Mouse (Mus musculus) frontal cortex, postnatal 10 days (tissue): Measurements from ENCODE around the gene Med13l.

ENCODE experiments used
- DNase-seq, 2 experiments: peaks; one replicate each; pipeline ENCODE4 v3.0.0; 2022; ENCODE audit warnings: low spot score in 2 of 2, mixed read lengths in 1 of 2

Gene Med13l

GRCm38 (mm10) chr5:118655966-118656365, 95.5 kb downstream of the Med13l start:
- no peak for DNase-seq

GRCm38 (mm10) chr5:118658256-118658837, 97.9 kb downstream of the Med13l start:
- no peak for DNase-seq

GRCm38 (mm10) chr5:118659713-118660112, 99.2 kb downstream of the Med13l start:
- DNase-seq, result no peak

- no peak for DNase-seq
Observed at GRCm38 (mm10) chr5:118661751-118662150, 101.3 kb downstream of the Med13l start.

- DNase-seq, result no peak
Observed at GRCm38 (mm10) chr5:118663999-118664398, 103.5 kb downstream of the Med13l start.

- DNase-seq, result no peak
Observed at GRCm38 (mm10) chr5:118665023-118665422, 104.5 kb downstream of the Med13l start.

- no peak for DNase-seq
Observed at GRCm38 (mm10) chr5:118666437-118667207, 106.1 kb downstream of the Med13l start.

GRCm38 (mm10) chr5:118667863-118668262, 107.4 kb downstream of the Med13l start:
- DNase-seq, result no peak

GRCm38 (mm10) chr5:118668931-118669330, 108.5 kb downstream of the Med13l start:
- no peak for DNase-seq

GRCm38 (mm10) chr5:118672111-118672510, 111.6 kb downstream of the Med13l start:
- no peak for DNase-seq

- DNase-seq, result no peak
Observed at GRCm38 (mm10) chr5:118673859-118674258, 113.4 kb downstream of the Med13l start.

- no peak for DNase-seq
Observed at GRCm38 (mm10) chr5:118674321-118674720, 113.8 kb downstream of the Med13l start.

GRCm38 (mm10) chr5:118675697-118676096, 115.2 kb downstream of the Med13l start:
- DNase-seq, result no peak

GRCm38 (mm10) chr5:118676151-118676918, 115.9 kb downstream of the Med13l start:
- no peak for DNase-seq

- no peak for DNase-seq
Observed at GRCm38 (mm10) chr5:118679283-118679835, 118.9 kb downstream of the Med13l start.

- no peak for DNase-seq
Observed at GRCm38 (mm10) chr5:118680853-118681252, 120.4 kb downstream of the Med13l start.

- DNase-seq, result no peak
Observed at GRCm38 (mm10) chr5:118682007-118682406, 121.5 kb downstream of the Med13l start.

GRCm38 (mm10) chr5:118685145-118685544, 124.7 kb downstream of the Med13l start:
- no peak for DNase-seq

GRCm38 (mm10) chr5:118686021-118686420, 125.5 kb downstream of the Med13l start:
- no peak for DNase-seq

GRCm38 (mm10) chr5:118688886-118689835, 128.7 kb downstream of the Med13l start:
- DNase-seq, result no peak
